Mouse (Mus musculus): ENCODE measurements at regions not wholly inside any gene's neighbourhood (a gene's known extent, or its start where the extent isn't known, plus 50 kb on each side); places are given as distances from the start of the nearest gene placed in this dataset.

DNA sequence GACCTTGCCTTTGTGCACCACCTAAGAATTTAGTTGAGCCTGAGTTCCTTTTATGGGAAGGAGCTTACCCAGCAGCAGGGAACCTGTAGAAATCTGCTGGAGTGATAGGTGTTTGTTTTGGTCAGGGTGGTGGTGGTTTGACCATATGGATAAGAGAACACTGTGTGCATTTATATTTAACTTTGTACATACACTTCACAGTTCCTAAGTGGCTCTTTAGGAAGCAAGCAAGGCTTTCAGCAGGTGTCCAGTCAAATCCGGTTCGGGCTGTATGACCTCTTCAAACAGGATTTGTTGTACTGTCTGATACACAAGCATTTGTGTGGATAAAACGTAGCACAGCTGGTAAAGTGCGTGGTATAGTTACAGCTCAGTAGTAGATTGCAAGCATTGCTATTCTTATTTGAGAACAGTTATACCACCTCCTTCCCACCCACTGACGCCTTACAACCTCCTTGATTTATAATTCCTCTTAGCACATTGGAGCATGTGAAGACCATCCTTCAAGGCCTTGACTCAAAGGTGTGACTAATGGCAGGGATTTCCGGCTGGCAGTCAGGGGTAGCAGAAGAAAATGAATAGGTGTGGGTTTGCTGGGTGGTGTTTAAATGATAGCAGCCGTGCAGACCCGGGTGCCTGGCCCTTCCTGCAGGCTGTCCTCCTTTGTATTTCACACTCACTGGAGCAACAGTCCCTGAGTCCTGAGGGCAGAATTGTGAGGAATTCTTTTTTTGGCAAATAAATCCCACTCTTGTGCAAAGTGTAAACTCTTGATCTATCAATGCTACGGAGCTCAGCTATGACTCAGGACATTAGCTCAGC is 79.4 kb upstream of the Osmr start:
- TF ChIP-seq CTCF (IDR thresholded peaks at IDR 0.05 in 2 of 3, conservative IDR thresholded peaks at IDR 0.05 in 1 of 3; ENCODE audit: control insufficient read depth in 1 of 3, insufficient read depth in 1 of 3, low read depth in 2 of 3, low read length in 3 of 3, poor library complexity in 1 of 3, severe bottlenecking in 1 of 3) = no peak
- no peak for TF ChIP-seq SIN3A (IDR thresholded peaks at IDR 0.05; ENCODE audit: low read length)
- no peak for TF ChIP-seq USF1 (IDR thresholded peaks at IDR 0.05; ENCODE audit: low read depth, low read length)
- no peak for TF ChIP-seq POLR2A (IDR thresholded peaks at IDR 0.05; ENCODE audit: control insufficient read depth in 1 of 2, insufficient read depth in 1 of 2, low read depth in 1 of 2, low read length in 2 of 2, poor library complexity in 1 of 2)
- TF ChIP-seq GATA1 (IDR thresholded peaks at IDR 0.05; ENCODE audit: low read depth, low read length) = no peak
- no peak for TF ChIP-seq ZNF384 (IDR thresholded peaks at IDR 0.05; ENCODE audit: low read depth, low read length)
- no peak for TF ChIP-seq JUND (IDR thresholded peaks at IDR 0.05; ENCODE audit: low read depth, low read length)
- TF ChIP-seq MAFK (IDR thresholded peaks at IDR 0.05; ENCODE audit: borderline replicate concordance, low read depth, low read length) = no peak

Data from MEL (cell line).